Mouse (Mus musculus) bone marrow macrophage, adult 2 months (primary cell): ENCODE measurements around the gene Bcl2l1. TPM values are rescaled to one million over a fixed set of nuclear protein-coding genes. Genes with fewer than 3 reads are reported as not detected.

ENCODE experiments used
- H3K27ac ChIP-seq: 2 replicates; pipeline ENCODE4 v1.5.1; 2012; ENCODE audit warnings: low read depth, low read length; ENCODE audit not compliant: insufficient read depth
- H3K4me1 ChIP-seq: 2 replicates; pipeline ENCODE4 v1.6.1; 2012; ENCODE audit warnings: low read length; ENCODE audit not compliant: control insufficient read depth, insufficient read depth
- H3K4me3 ChIP-seq: 2 replicates; pipeline ENCODE4 v1.5.1; 2012; ENCODE audit warnings: mild to moderate bottlenecking, low read length, moderate library complexity; ENCODE audit not compliant: insufficient read depth
- CTCF ChIP-seq: IDR thresholded peaks from 2 replicates; pipeline ENCODE4 v1.5.1; 2012; ENCODE audit warnings: low read depth, mild to moderate bottlenecking, low read length, moderate library complexity
- POLR2A ChIP-seq: IDR thresholded peaks from 2 replicates; pipeline ENCODE4 v1.6.1; 2012; ENCODE audit warnings: mild to moderate bottlenecking, low read depth, low read length, borderline replicate concordance
- polyA plus RNA-seq: library from polyadenylated mRNA; stranded (reverse); fragments of >200 nt; gene quantifications from 2 replicates; pipeline ENCODE4 v1.2.4, GENCODE M21; 2012; ENCODE audit not compliant: missing spikeins, insufficient read depth, insufficient read length

Bcl2l1 gene
- polyA plus RNA-seq, 1 experiment, result 30.8 TPM

DNA sequence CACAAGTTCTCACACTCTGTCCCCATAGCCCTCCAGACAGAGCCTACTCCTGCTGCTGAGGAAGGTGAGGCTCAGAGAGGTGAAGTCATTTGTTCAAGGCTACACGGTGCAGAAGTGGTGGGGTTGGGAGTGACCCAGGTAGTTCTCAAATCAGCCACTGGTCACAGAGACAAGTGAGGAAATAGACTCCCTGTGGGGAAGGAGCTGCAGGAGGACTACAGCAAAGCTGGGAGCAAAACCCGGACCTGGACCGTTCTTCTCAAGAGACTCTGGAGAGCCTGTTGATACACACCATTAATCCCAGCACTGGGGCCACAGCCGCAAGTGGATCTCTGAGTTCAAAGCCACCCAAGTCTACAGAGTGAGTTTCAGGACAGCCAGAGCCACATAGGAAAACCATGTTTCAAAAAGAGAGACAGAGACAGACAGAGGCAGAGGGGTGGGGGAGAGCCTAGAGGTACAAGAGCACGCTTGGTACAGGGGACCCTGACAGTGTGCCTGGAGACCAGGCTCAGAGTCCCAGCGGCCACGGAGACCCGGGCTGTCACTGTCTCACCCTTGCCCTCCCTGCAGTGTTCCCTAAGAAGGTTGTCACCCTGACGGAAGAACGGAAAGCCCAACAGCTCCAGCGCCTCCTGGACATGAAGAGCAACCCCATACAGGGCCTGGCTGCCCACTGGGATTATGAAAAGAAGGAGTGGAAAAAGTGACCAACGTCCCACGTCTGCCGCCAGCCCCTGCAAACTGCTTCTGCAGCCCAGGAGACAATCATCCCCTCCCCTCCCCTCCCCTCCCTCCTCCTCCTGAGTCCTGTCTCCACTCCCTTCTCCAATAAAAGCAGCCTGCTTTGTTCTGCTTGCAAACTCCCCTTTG is 67.1 kb downstream of the Bcl2l1 start:
- TF ChIP-seq POLR2A, result no peak
- TF ChIP-seq CTCF, result no peak
- H3K27ac ChIP-seq, result no peak overlapping the region
- no peak overlapping the region for H3K4me3 ChIP-seq
- H3K4me1 ChIP-seq, result peaks cover 4% of the 10 kb centered on the region; the same call in 1 of the 2 replicates

DNA sequence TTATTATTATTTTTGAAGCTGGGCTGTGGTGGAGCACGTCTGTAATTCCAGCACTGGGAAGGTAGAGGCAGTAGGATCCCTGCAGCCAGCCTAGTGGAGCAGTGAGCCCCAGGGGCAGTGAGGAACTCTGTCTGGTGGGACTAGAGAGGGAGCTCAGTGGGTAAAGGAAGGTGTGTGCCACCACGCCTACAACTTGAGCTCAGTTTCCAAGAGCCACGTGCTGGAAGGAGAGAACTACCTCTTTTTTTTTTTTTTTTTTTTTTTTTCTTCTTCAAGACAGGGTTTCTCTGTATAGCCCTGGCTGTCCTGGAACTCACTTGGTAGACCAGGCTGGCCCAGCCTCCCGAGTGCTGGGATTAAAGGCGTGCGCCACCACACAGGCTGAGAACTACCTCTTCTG is 68.2 kb downstream of the Bcl2l1 start:
- TF ChIP-seq CTCF (no peak), POLR2A (no peak)
- Histone ChIP-seq H3K4me1 (peaks cover 4% of the 10 kb centered on the region; the same call in 1 of the 2 replicates), H3K27ac (no peak overlapping the region), H3K4me3 (no peak overlapping the region)

DNA sequence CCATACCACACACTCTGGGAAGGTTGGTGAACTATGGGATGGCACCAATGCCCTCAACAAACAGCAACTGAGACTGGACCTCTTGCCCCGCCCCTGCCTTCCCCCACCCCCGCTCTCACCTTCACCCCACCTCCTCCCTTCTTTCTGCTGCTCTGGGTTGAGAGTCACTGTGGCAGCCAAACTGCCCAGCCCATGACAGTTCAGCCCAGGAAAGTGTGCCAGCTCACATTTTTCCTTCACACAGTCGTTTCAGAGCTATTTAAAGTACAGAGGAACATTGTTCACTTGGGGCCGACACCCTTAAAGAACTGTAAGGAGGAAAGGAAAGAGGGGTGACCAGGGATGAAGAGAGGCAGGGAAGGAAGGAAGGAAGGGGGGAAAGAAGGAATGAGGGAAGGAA is 73.2 kb downstream of the Bcl2l1 start:
- Histone ChIP-seq H3K27ac (no peak overlapping the region), H3K4me3 (no peak overlapping the region), H3K4me1 (peaks cover 18% of the 10 kb centered on the region)
- no peak for TF ChIP-seq POLR2A
- TF ChIP-seq CTCF, result no peak

DNA sequence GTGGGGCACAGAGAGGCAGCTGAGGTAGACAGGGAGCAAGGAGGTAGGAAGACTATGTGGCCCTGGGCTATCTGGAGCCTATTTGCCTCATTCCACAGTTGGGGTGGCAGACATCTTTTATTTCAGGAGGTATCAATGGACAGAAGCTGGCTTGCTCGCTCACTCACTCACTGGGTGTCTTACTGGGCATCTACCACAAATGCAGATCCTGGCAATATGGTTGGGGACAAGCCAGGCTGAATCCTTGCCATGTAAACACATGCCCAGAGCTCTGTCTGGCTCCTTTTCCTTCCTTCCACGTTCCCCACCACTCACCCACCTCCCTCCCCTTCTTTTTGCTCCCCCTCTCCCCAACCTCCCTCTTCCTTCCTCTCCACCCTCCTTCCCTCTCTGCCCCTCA is 74.0 kb downstream of the Bcl2l1 start:
- H3K4me3 ChIP-seq, result no peak overlapping the region
- no peak overlapping the region for H3K27ac ChIP-seq
- H3K4me1 ChIP-seq, result peaks cover 18% of the 10 kb centered on the region
- TF ChIP-seq CTCF (no peak), POLR2A (no peak)

DNA sequence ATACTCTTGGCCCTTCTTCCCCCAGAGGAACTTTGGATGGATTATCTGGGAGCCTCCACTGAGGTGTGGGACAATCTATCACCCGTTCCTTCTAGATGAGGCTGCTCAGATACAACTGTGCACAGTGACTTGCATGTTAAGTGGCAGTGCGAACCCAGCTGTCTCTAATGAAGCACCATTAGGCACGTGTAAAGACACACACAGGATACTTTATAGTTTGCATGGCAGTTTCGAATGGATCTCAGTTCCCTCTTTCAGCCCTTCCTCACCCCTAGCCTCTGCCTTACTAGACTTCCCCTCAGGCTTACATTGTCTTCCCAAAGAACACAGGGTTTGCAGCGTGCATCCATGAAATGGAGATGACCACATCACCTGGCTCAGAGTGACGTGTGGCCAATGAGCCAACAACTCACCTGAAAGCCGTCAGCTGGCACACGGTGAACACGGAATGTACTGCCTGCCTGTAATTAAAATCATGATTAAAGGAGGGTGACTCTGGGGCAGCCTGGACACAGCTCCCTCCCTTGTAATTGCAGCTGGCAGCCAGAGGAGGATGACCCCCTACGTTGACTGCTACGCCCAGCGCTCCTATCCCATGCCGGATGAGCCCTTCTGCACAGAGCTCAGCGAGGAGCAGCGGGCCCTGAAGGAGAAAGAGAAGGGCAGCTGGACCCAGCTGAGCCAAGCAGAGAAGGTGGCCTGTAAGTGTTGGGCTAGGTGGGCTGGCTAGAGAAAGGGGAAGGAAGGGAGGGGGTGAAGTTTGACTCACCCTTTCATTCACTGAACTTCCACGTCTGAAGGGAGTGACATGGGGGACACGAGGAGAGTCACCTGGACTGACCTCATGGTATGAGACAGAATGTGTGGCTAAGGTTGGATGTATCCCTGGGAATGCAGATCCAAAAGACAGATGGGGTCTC is 74.8 kb downstream of the Bcl2l1 start:
- TF ChIP-seq POLR2A (no peak), CTCF (no peak)
- Histone ChIP-seq H3K4me3 (no peak overlapping the region), H3K27ac (no peak overlapping the region), H3K4me1 (peaks cover 18% of the 10 kb centered on the region)

DNA sequence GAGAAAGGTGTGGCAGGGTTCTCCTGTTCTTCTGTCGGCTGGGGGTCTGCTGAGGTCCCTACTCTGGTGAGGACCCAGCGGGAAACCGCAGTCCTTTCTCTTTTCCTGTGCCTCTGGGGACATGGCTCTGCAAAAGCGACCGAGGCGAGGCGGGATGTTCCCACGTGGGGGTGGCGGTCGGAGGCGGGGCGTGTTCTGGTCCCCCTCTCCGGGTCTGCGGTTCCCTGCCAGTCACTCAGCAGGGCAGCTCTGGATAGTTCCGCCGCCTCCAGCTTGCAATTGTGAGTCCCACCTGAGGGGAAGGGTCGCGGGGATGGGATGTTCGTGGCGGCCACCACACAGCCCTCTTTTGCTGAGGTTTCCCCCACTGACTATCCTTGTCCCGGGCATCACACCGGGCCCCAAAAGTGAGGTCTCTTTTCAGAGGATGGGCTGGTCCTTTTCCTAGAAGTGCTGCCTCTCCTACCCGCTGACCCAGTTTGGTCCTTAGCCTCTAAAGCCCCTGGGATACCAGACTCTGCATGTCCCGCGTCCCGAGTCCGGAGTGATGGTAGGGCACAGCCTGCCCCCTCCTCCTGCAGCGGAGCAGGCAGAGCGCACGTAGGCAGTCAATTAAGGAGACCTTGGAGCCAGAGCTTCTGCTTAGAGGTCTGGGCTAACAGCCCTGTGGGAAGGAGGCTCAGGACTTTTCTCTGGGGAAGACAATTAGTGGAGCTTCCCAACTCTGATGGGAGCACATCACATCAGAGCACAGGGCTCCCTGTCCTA is 77.4 kb downstream of the Bcl2l1 start, which contains the start of gene Cox4i2:
Gene Cox4i2 (plus strand): TSS at position 230 of the 768 bp plus-strand sequence.
- no peak within 1 kb of the TSS for H3K4me3 ChIP-seq

GRCm38 (mm10) chr2:152742435-152742834 is 89.1 kb downstream of the Bcl2l1 start:
- peaks cover 25% of the 10 kb centered on the region for H3K4me1 ChIP-seq
- peak overlapping the region; percentile 24; the same call in 1 of the 2 replicates for H3K4me3 ChIP-seq
- peak overlapping the region; percentile 30 for H3K27ac ChIP-seq
- TF ChIP-seq CTCF (peak; percentile 59), POLR2A (no peak)

More for the DNA sequence above, 77.4 kb downstream of the Bcl2l1 start, which contains the start of gene Cox4i2:
- no peak within 1 kb of the TSS for H3K27ac ChIP-seq
- peaks cover 18% of the 10 kb centered on the region for H3K4me1 ChIP-seq
- TF ChIP-seq CTCF (no peak), POLR2A (no peak)

GRCm38 (mm10) chr2:152741153-152742041 is 90.1 kb downstream of the Bcl2l1 start:
- peaks cover 27% of the 10 kb centered on the region for H3K4me1 ChIP-seq
- TF ChIP-seq CTCF (no peak), POLR2A (no peak)
- peak overlapping the region; percentile 58 for H3K27ac ChIP-seq

More at GRCm38 (mm10) chr2:152741153-152742041, 90.1 kb downstream of the Bcl2l1 start:
- peak overlapping the region; percentile 24 for H3K4me3 ChIP-seq
